Mouse (Mus musculus) testis, adult 2 months (tissue): ENCODE data around the gene Tmem183a. TPM values are rescaled to one million over a fixed set of nuclear protein-coding genes. Genes with fewer than 3 reads are reported as not detected.

ENCODE experiments used
- H3K27ac ChIP-seq: fragments of 200-500 bp; 2 replicates; pipeline ENCODE4 v1.5.1; 2012; ENCODE audit warnings: low read depth, low read length; ENCODE audit not compliant: control insufficient read depth, insufficient read depth
- H3K27me3 ChIP-seq: fragments of 200-500 bp; 2 replicates; pipeline ENCODE4 v1.6.1; 2012; ENCODE audit warnings: mild to moderate bottlenecking, low read length, moderate library complexity; ENCODE audit not compliant: control insufficient read depth, insufficient read depth
- H3K36me3 ChIP-seq: fragments of 200-500 bp; 2 replicates; pipeline ENCODE4 v1.6.1; 2012; ENCODE audit warnings: mild to moderate bottlenecking, low read length; ENCODE audit not compliant: control insufficient read depth, insufficient read depth
- H3K4me1 ChIP-seq: fragments of 200-500 bp; 2 replicates; pipeline ENCODE4 v1.6.1; 2012; ENCODE audit warnings: low read length; ENCODE audit not compliant: control insufficient read depth, insufficient read depth
- H3K4me3 ChIP-seq: fragments of 200-500 bp; 2 replicates; pipeline ENCODE4 v1.5.1; 2012; ENCODE audit warnings: low read depth, mild to moderate bottlenecking, low read length, moderate library complexity, mixed read lengths; ENCODE audit not compliant: control insufficient read depth
- CTCF ChIP-seq: fragments of 200-500 bp; IDR thresholded peaks from 2 replicates; pipeline ENCODE4 v1.5.1; 2012; ENCODE audit warnings: low read depth, mild to moderate bottlenecking, inconsistent platforms, low read length, moderate library complexity; ENCODE audit not compliant: control insufficient read depth, insufficient read depth, insufficient replicate concordance
- POLR2A ChIP-seq: fragments of 200-500 bp; IDR thresholded peaks from 2 replicates; pipeline ENCODE4 v1.6.1; 2012; ENCODE audit warnings: low read depth, mild to moderate bottlenecking, inconsistent platforms, low read length, moderate library complexity; ENCODE audit not compliant: control insufficient read depth
- polyA plus RNA-seq: library from polyadenylated mRNA; depleted of rRNA; stranded (reverse); fragments of >200 nt; gene quantifications from 2 replicates; pipeline ENCODE4 v1.2.3, GENCODE M21; 2012; rRNA removed

The Tmem183a gene
- polyA plus RNA-seq, 1 experiment: 127 TPM

DNA sequence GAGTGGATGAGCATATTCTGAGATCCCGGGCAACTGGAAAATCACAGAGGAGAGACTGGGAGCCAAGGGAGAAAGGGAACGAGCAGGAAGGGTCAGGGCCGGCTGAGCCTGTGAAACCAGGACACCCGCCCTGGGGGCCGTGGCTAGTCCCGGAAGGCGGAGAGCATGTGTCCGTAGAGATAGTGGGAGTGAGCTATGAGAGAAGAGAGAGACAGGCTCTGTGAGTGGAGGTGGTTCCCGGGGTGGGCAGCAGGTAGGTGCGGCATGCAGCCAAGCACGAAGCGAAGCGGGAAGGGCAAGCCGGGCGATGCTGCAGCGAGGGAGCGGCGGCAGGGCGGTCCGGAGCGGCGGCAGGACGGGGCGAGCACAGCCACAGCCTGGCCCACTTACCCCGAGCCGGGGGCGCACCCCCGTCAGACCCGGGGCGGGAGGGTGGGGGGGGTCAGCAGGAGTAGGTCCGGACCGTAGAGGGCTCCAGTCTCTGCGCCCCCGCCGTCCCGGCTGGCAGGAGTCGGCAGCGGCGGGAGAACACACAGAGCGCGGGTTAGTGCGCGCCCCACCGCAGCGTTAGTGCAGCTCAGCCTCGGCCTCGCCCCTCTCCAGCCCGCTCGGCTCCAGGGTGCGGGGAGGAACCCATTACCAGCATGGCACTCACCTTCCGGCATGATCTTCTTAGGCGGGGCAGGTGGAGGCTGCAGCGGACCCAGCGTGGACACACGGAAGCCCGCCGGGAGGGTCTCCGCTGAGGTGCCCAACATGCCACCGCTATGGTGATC is 63.0 kb downstream of the Tmem183a start:
- no peaks in the 10 kb centered on the region for H3K36me3 ChIP-seq
- H3K27me3 ChIP-seq: no peaks in the 10 kb centered on the region; the same call in 1 of the 2 replicates
- H3K27ac ChIP-seq: no peak overlapping the region
- TF ChIP-seq POLR2A: peak; percentile 24; the same call in 1 of the 2 replicates
- no peak for TF ChIP-seq CTCF
- H3K4me3 ChIP-seq: peak overlapping the region; percentile 79
- peaks cover 7% of the 10 kb centered on the region for H3K4me1 ChIP-seq

DNA sequence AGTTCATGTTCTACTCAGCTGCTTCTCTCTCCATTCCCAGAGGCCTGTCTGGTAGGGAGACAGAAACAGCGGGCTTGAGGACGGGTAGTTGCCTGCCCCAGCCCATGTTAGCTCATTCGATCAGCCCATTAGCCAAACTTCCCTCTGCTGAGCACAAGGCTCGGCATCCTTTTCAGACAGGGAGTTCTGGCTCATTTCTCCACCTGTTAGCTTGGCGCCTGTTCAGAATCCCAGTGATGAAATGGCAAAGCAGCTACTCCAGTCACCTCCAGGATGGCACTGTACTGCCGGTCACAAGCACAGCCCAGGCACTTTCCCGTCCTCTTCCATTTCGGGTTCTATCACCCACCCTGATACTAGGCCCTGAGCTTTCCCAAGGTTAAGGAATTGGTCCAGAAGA is 64.5 kb downstream of the Tmem183a start:
- no peaks in the 10 kb centered on the region; the same call in 1 of the 2 replicates for H3K27me3 ChIP-seq
- no peak overlapping the region for H3K4me3 ChIP-seq
- TF ChIP-seq CTCF: no peak
- TF ChIP-seq POLR2A: no peak
- H3K27ac ChIP-seq: no peak overlapping the region
- no peaks in the 10 kb centered on the region for H3K36me3 ChIP-seq
- H3K4me1 ChIP-seq: peaks cover 7% of the 10 kb centered on the region

Other genes with a start within 250 kb of the Tmem183a start
- gene Chil1, start 179.8 kb downstream of the Tmem183a start, polyA plus RNA-seq: 0.05 TPM in 1 of 2 replicates, not detected in the other
- 0.16 and 0.20 TPM in 2 replicates for gene Mybph, start 168.5 kb downstream of the Tmem183a start, polyA plus RNA-seq
- 19.4 and 28.0 TPM in 2 replicates for gene Adora1, start 126.5 kb downstream of the Tmem183a start, polyA plus RNA-seq
- 0.11 TPM in 1 of 2 replicates, not detected in the other for gene Myog, start 72.0 kb downstream of the Tmem183a start, polyA plus RNA-seq
- 5.1 and 5.7 TPM in 2 replicates for gene Ppfia4, start 29.1 kb downstream of the Tmem183a start, polyA plus RNA-seq
- gene 4933406M09Rik, start 24.0 kb upstream of the Tmem183a start, polyA plus RNA-seq: 48.3 and 57.0 TPM in 2 replicates
- gene Cyb5r1, start 43.6 kb upstream of the Tmem183a start, polyA plus RNA-seq: 30.4 and 40.5 TPM in 2 replicates
- gene Adipor1, start 53.4 kb upstream of the Tmem183a start, polyA plus RNA-seq: 79.6 and 87.4 TPM in 2 replicates
- 28.9 and 30.3 TPM in 2 replicates for gene Klhl12, start 93.6 kb upstream of the Tmem183a start, polyA plus RNA-seq
- 12.6 and 14.4 TPM in 2 replicates for gene Rabif, start 132.7 kb upstream of the Tmem183a start, polyA plus RNA-seq
- gene Mgat4e, start 187.7 kb upstream of the Tmem183a start, polyA plus RNA-seq: 87.2 and 108 TPM in 2 replicates
- 42.2 and 43.6 TPM in 2 replicates for gene Kdm5b, start 198.2 kb upstream of the Tmem183a start, polyA plus RNA-seq